Mouse (Mus musculus) lung, postnatal 0 days (tissue): ENCODE data around the gene Zfp706.

Experiments
- CTCF ChIP-seq: IDR thresholded peaks from 2 replicates; pipeline ENCODE4 v1.5.1; 2016; ENCODE audit warnings: antibody characterized with exemption, mild to moderate bottlenecking
- EP300 ChIP-seq: IDR thresholded peaks from 2 replicates; pipeline ENCODE4 v1.6.1; 2016; ENCODE audit warnings: antibody characterized with exemption, mild to moderate bottlenecking, control low read depth

DNA sequence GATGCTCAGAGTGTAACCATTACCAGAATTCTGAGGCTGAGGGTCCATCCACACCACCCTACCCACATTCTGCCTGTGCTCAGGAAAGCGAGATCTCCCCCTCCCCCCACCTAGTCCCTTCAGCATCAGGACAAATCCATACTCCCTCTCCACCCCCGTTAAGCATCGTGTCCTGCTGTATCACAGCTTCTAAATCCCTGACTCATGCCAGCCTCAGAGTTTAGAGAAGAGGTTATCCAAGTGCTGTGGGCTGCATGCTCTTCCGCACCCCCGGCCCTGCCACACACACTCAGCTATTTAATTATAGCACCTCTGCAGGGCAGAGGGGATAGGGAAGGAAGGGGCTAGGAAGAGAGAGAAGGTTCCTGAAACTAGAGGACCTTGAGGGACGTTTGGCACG is 40.6 kb downstream of the Zfp706 start:
- TF ChIP-seq CTCF: no peak
- no peak for TF ChIP-seq EP300
